Mouse (Mus musculus) megakaryocyte, embryonic 14.5 days (primary cell): Measurements from ENCODE around the gene Tmigd3.

Source experiments
- FLI1 ChIP-seq: IDR thresholded peaks from 2 replicates; pipeline ENCODE4 v1.6.1; 2012; ENCODE audit warnings: low read length, inconsistent platforms, mixed read lengths
- GATA1 ChIP-seq: IDR thresholded peaks from 3 replicates; pipeline ENCODE4 v1.6.1; 2012; ENCODE audit warnings: mixed read lengths, low read length, inconsistent platforms, borderline replicate concordance

DNA sequence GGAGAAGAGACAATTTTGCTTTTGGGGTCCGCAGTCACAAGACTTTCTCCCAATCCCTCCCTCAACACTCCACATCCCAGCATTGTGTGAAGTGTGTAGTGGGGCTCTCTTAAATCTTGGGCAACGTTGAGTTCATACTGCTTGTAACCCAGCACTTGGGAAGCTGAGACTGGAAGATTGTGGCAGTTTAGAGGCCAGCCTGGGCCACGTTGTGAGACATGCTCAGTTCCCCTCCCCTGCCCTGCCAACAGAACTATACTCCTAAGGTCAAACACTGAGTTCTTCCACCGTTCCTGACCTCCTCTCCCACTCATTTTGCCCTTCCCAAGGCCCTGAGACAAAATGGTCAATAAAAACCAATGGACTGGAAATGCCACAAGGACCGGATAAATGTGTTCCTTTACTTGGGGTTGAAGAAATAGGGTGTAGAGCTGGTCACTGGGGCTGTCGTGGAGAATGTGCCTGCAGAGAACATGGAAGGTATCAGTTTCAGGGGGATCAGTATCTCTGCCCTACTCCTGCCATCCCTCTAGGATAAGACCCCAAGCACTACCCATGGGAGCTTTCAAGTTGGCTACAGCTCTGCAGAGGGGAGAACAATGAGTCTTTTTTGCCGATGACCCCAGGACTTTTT, 57.0 kb downstream of the Tmigd3 start:
- TF ChIP-seq GATA1 (no peak), FLI1 (no peak)
